Mouse (Mus musculus) cortical plate, adult 2 months (tissue): Measurements from ENCODE around the gene Ehd1.

ENCODE experiments used
- CTCF ChIP-seq: fragments of 200-500 bp; IDR thresholded peaks from 2 replicates; pipeline ENCODE4 v1.5.1; 2011; ENCODE audit warnings: mild to moderate bottlenecking, control low read depth, low read length; ENCODE audit not compliant: insufficient read depth; ENCODE audit errors: extremely low read depth
- POLR2A ChIP-seq: fragments of 200-500 bp; IDR thresholded peaks from 2 replicates; pipeline ENCODE4 v1.6.1; 2011; ENCODE audit warnings: mild to moderate bottlenecking, low read length, control low read depth; ENCODE audit not compliant: insufficient read depth; ENCODE audit errors: extremely low read depth

DNA sequence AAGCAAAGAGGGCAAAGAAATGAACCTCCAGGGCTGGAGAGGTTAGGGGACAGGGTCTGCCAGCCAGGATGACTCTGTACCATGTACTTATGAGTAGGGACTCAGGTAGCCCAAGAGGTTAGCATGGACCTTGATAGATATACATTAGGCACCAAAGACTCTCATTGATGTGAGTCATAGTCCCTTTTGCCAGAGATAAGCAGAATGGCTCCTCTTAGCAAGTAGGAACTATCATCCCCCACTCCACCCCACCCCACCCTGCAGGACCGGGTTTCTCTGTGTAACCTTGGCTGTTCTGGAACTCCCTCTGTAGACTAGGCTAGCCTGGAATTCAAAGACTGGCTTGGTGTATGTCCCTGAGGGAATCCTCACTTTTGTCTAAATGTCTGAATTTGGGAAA, 36.4 kb upstream of the Ehd1 start:
- TF ChIP-seq CTCF (no peak), POLR2A (no peak)
